Mouse (Mus musculus): ENCODE data around the gene Nox1.

GRCm38 (mm10) chrX:134140024-134140423, 81.7 kb downstream of the Nox1 start:
- TF ChIP-seq CTCF (IDR thresholded peaks at IDR 0.05; ENCODE audit: low read depth, low read length) (no peak), POLR2AphosphoS5 (IDR thresholded peaks at IDR 0.05; ENCODE audit: insufficient replicate concordance, low read depth, low read length) (no peak), GATA1 (IDR thresholded peaks at IDR 0.05; ENCODE audit: borderline replicate concordance, low read length) (no peak), TAL1 (conservative IDR thresholded peaks at IDR 0.05; ENCODE audit: low read depth, low read length) (no peak), GATA2 (IDR thresholded peaks at IDR 0.05; ENCODE audit: borderline replicate concordance, low read depth, low read length) (no peak)
